Mouse (Mus musculus): ENCODE results near the gene Akr1a1.
"Not testable (repeated sequence)": the region's sequence is repeated elsewhere in the genome, so short reads cannot be mapped to it uniquely, and the experiment has no call there.

The Akr1a1 gene

GRCm38 (mm10) chr4:116650924-116651796, at the start of gene Akr1a1:
Gene Akr1a1 (minus strand): TSS chr4:116651680.
- in situ Hi-C loops (cut with MboI, MseI) = no loop called here

GRCm38 (mm10) chr4:116700964-116701363, 49.5 kb upstream of the Akr1a1 start:
- in situ Hi-C loops (cut with MboI, MseI) = loop anchor here (10.0 kb wide), 1 partner anchor 294 kb away; the partner anchor contains the start of genes Hectd3 and Urod

DNA sequence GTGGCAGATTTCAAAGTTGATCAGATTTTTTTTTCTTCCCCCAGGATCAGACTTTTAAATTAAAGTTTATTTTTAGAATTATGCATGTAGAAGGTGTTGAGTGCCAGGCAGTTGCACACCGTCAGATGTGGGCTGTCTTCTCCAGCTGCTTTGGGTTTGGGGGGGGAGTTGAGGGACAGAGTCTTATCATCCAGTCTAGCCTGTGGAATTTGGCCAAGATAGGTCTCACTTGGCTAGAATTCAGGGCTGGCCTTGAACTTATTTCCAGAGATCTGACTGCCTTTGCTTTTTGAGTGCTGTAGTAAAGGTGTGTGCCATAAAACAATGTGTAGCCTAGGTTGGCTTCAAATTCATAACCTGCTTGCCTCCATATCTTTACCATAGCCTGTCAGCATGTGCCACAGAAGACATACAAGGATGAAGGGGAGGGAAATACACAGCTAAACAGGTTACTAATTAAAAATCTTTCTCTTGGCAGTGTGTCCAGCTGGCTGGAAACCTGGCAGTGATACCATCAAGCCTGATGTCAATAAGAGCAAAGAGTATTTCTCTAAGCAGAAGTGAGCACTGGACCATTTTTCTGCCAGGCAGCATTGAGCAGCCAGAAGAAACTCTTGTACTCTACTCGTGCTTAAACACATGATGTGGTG, 47.3 kb upstream of the Akr1a1 start:
- in situ Hi-C loops (cut with MboI, MseI) = loop anchor here (5.0 kb wide), 1 partner anchor 102 kb away; the partner anchor contains the start of gene Ccdc17

DNA sequence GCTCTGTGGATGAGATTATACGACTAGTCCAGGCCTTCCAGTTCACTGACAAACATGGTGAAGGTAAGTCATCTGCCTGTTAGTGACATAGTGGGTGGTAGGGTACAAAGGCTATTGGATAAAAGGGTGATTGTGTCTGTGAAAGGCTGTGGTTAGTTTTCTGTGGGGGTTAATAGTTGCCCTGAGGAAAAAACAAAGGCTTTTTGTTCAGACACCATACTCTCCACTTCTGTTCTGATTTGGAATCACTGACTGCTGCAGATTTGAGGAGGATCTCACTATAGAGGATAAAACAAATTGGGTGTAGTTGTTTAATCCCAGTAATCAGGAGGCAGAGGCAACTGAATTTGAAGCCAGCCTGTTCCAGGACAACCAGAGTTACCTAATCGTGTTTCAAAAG, 42.3 kb upstream of the Akr1a1 start:
- in situ Hi-C loops (cut with MboI, MseI) = loop anchor here (5.0 kb wide), 1 partner anchor 51 kb away; no protein-coding TSS in a partner anchor

DNA sequence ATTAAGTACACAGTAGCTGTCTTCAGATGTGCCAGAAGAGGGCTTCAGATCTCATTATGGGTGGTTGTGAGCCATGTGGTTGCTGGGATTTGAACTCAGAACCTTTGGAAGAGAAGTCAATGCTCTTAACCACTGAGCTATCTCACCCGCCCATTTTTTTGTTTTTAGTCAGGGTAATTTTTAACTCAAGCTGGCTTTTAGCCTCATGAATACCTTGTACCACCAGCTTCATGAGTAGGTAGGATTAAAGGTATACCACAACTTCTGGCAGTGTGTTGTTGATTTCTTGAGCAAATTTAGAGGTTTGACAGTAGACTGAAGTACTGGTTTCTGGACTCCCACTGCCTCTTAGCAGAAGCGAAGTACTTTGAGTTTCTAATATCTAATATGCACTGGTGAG, 40.7 kb upstream of the Akr1a1 start:
- in situ Hi-C loops (cut with MboI, MseI) = loop anchor here (5.0 kb wide), 1 partner anchor 50 kb away; no protein-coding TSS in a partner anchor

GRCm38 (mm10) chr4:116689309-116689876, 37.9 kb upstream of the Akr1a1 start:
- in situ Hi-C loops (cut with MboI, MseI) = no loop called here

DNA sequence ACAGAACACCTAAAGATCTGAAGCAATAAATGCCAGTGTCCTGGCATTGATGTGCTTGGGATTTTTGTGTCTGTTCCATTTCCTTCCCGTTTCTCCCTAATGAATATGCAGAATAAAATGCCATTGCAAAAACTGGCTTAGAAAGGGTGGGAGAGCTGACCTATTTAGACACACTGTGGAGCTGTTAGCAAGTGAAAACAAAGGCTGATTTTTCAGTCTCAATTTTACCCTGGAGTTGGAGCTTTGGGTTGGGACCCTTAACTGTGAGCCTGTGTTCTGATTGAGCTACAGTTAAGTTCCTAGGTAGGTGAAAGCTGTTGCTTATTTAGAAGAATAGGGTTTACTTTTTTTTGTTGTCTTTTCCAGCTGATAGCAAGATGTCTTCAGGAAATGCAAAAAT, 35.6 kb upstream of the Akr1a1 start:
- in situ Hi-C loops (cut with MboI, MseI) = no loop called here

DNA sequence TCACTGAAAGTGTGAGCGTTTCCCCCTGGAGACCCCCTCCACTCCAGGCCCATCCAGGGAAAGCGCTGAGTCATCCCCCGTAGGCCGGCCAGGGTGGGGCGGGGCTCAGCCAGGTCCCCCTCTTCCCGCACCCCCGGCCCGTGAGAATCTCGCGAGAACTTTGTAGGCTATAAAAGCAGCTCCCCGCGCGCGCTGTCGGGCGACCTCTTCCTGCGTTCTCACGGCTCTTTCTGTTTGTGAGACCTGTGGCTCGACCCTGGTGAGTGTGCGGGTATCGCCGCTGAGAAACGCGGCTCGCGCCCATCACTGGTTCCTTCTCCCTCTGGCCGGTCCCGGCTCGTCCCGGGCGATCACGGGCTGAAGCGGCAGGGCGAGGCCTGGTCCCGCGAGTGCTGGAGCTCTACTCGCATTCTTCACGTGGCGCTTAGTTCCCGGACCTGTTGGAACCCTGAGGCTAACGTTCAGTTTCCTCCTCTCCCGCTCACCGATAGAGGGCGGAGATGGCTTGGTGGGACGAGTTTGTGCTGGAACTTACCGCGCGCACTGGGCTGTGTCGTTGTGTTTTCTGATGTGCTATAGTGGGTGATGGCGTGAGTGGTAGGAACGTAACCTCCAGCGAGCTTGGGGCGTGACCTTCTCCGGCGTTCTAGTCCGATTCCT, 34.1 kb upstream of the Akr1a1 start, which contains the start of gene Prdx1:
Prdx1 (plus strand) TSS at position 143 of the 660 bp plus-strand sequence.
- in situ Hi-C loops (cut with MboI, MseI) = no loop called here

DNA sequence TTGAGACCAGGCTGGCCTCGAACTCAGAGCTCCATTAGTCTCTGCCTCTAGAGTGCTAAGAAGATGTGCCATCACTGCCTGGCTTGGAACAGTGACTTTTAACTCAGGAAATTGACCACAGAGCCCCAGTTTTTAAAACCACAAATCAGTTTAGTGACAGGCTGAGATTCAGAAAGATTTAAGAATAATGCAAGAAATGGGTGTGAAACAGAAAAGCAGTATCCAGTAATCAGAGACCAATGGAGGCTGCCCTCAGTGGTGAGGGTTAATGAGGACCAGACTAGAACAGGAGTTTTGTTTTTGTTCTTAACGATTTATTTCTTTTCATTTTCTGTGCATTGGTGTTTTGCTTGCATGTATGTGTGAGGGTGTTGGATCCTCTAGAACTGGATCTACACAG, 33.2 kb upstream of the Akr1a1 start:
- in situ Hi-C loops (cut with MboI, MseI) = no loop called here

GRCm38 (mm10) chr4:116683957-116684356, 32.5 kb upstream of the Akr1a1 start:
- in situ Hi-C loops (cut with MboI, MseI) = no loop called here

GRCm38 (mm10) chr4:116680521-116680920, 29.0 kb upstream of the Akr1a1 start:
- in situ Hi-C loops (cut with MboI, MseI) = not testable (repeated sequence)

DNA sequence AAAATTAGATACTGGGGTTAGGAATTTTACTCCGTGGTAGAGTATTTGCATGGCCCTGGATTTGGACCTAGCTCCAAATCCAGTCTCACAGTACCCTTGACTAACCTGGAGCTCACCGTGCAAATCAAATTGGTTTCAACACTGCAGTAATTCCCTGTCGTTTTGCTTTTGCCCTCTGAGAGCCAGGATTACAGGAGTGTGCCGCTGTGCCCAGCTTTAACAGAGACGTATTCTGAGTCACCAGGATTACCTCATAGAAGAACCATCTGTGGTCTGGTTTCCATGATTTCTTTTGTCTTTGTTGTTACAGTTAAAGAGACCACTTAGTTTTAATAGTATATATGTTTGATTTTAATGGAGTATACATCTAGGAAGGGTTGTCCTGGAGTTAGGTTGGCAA, 27.7 kb upstream of the Akr1a1 start:
- in situ Hi-C loops (cut with MboI, MseI) = no loop called here

DNA sequence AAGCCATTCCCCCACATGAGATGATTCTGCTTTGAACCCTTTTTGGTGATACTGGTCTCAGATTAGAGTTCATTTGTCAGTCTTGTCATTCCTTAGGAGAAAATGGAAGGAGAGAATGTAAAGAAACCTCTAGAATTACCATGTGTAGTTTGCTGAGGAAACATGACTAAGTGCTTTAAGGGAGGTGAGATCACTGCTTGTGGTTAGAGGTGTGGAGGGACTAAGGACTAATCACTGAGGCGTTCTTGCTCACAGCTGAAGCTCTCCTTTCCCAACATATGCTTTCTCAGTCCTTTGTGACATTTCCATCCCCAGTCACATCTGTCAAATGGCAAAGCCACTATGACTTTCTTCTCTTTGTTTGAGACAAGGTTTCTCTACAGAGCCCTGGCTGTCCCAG, 26.3 kb upstream of the Akr1a1 start:
- in situ Hi-C loops (cut with MboI, MseI) = no loop called here

DNA sequence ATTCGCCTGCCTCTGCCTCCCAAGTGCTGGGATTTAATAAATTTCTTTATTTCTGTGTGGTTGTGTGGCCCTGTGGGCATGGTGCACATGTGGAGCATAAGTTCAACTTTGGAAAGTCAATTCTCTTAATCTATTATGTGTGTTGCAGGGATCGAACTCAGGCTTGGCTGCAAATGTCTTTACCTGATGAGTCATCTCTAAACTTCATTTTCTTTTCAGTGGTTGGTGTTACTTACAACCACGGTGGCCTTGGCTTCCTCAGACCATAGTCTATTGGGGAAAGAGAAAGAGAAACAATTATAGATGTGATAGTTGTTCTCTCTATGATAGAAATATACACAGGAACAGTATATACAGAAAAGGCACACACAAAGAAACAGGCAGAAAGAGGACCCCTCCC, 24.5 kb upstream of the Akr1a1 start:
- in situ Hi-C loops (cut with MboI, MseI) = no loop called here

GRCm38 (mm10) chr4:116674761-116675160, 23.3 kb upstream of the Akr1a1 start:
- in situ Hi-C loops (cut with MboI, MseI) = not testable (repeated sequence)

DNA sequence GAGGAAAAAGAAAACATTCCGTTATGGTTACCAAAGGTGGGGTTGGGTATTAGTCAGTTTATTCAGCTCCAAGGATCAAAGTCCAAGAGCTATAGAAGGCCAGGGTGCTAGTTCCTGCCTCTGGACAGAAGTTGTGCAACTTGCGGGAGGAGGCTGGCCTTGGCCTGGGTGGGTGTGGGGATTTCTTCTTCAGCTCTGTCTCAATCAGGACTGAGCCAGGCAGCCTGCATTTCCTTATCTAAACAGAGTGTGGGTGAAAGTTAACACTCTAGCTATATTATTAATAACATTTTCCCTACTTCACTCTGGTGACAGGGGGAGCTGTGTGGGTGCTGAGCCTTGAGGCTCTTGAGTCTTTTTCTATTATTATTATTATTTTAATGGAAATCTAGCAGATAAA, 21.3 kb upstream of the Akr1a1 start:
- in situ Hi-C loops (cut with MboI, MseI) = no loop called here

GRCm38 (mm10) chr4:116669291-116669690, 17.8 kb upstream of the Akr1a1 start:
- in situ Hi-C loops (cut with MboI, MseI) = no loop called here

- in situ Hi-C loops (cut with MboI, MseI) = no loop called here
Measured at GRCm38 (mm10) chr4:116668145-116668544, 16.7 kb upstream of the Akr1a1 start.

DNA sequence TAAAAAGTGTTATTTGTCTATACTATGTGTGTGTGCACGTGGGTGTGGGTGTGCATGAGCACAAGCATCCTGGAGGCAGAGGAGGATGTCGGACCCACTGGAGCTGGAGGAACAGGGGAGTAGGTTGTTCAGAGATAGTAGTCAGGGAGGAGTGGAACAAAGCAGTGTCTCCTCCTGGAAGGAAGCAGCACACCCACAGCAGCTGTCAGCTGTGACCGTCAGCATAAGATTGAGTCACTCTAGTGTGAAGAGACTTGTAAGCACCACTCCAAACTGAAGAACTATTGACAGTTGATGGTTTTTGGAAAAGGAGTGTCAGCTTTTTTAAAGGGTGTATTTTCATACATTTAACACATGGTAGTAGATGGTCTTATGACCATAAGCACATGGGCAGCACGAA, 15.1 kb upstream of the Akr1a1 start:
- in situ Hi-C loops (cut with MboI, MseI) = no loop called here

DNA sequence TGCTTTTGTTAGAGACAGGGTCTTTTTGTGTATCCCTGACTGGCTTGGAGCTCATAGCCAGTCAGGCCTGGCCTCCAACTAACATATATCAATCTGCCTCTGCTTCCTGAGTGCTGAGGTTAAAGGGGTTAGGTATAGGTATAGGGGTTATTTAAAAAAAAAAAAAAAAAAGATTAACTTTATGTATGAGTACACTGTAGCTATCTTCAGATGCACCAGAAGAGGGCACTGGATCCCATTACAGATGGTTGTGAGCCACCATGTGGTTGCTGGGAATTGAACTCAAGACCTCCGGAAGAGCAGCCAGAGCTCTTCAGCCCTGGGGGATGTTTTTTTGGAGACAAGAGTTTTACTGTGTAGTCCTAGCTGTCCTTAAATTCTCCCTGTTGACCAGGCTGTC, 10.5 kb upstream of the Akr1a1 start:
- in situ Hi-C loops (cut with MboI, MseI) = no loop called here

GRCm38 (mm10) chr4:116660829-116661228, 9.3 kb upstream of the Akr1a1 start:
- in situ Hi-C loops (cut with MboI, MseI) = no loop called here

- in situ Hi-C loops (cut with MboI, MseI) = loop anchor here (5.0 kb wide), 1 partner anchor 47 kb away; the partner anchor contains the start of genes Ccdc163 and Mmachc
Measured at GRCm38 (mm10) chr4:116659916-116660315, 8.4 kb upstream of the Akr1a1 start.

Measured in T-helper 1 cell (primary cell).